Mouse (Mus musculus): ENCODE data around the gene Zfp541. TPM values are rescaled to one million over a fixed set of nuclear protein-coding genes. Genes with fewer than 3 reads are reported as not detected.

The Zfp541 gene
- total RNA-seq, 2 experiments from 2014 or later, result 0.22 to 0.23 TPM

DNA sequence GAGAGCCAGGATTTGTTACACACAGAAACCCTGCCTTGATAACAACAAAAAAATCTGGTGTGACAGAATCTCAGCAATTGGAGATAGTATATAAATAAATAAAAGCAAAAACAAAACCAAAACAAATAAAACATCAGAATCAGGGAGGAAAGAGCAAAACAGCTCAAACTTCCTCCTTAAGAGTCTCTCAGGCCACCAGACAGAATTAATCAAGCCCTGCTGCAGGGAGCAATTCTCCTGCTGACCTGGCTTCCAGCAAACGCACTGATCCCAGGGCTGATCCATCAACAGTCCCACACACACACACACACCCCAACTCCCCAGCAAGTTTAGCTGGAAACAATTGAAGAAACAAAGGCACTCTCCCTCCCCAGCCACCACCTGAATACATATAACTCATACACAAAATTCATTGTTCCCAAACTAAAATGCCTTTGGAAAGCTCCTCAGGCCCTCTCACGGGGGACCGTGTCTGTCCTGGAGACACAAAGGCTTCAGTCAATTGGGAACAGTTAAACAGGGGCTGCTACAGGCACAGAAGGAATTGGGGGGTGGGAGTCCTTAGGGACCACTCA lies 17.7 kb upstream of the Zfp541 start:
- DNase-seq (ENCODE audit: low spot score in 2 of 2), result no peak

DNA sequence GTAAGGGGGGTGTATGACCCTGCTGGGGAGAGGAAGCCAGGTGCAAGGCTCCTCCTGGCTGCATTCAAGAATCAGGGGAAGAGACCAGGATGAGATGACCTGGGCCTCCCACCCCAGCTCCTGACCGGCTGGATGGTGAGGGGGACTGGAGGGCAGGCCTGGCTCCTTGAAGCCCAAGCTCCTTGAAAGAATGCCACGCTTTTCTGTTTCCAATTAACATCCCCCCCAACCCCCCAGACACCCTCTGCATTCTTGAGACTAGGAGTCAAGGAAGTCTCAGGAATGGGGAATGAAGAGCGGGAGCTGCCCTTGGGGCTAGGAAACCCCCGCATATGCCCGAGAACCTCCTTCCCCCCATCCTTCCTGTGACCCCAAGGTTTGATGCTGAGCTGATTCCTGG lies 17.1 kb upstream of the Zfp541 start:
- DNase-seq (ENCODE audit: low spot score in 2 of 2), result no peak

- DNase-seq (ENCODE audit: low spot score in 2 of 2), result no peak
These were observed 16.1 kb upstream of the Zfp541 start for GRCm38 (mm10) chr7:16045538-16045937.

- DNase-seq (ENCODE audit: low spot score in 2 of 2), result peak in 1 of 2 experiments; percentile 26
These were observed 15.5 kb upstream of the Zfp541 start for GRCm38 (mm10) chr7:16046101-16046480.

DNA sequence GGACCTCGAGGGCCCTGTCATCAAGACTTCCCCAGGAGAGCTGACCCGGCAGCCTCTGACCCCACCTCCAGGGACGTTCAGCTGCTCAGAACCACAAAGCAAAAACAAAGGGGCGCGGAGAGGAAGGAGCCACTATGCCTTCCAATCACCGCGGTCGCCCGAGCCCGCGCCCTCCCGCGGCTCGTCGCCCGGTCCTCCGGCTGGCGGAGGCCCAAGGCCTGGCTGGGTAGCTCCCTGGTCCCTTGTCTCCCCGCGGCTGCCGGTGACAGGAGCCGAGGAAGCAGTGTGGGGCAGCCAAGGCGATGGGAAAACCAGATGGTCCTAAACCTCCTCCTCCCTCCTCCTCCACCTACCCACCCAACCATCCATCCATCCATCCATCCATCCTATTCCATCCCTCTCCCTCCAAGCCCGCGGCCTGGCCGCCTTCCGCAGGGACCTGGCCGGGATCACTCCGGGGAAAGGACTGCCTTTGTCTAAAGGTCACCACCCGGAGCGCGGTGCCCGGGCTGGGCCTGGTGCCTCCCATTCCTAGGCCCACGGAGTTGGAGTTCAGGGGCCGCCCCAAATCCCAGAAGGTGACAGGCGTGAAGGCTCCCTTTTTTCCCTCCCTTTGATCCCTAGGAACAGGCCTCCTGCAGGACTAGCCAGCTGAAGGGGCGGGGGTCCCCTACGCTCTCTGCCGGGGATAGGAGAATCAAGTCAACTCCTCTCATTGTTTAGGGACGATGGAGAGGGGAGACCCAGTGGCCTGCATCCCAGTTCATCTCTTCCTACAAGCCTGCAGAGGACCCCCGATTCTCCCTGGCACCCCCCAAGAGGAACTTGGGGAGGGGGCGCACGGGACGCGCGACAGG lies 14.9 kb upstream of the Zfp541 start:
- peak; percentile 26 to 50 for DNase-seq (ENCODE audit: low spot score in 2 of 2)

- DNase-seq (ENCODE audit: low spot score in 2 of 2), result peak; percentile 75 to 80
These were observed 14.1 kb upstream of the Zfp541 start, which contains the start of gene Bicra for GRCm38 (mm10) chr7:16047338-16048146. Gene Bicra (minus strand): TSS chr7:16047921.

- peak; percentile 90 to 91 for DNase-seq (ENCODE audit: low spot score in 2 of 2)
These were observed 13.4 kb upstream of the Zfp541 start for GRCm38 (mm10) chr7:16048164-16048564.

- no peak for DNase-seq (ENCODE audit: low spot score in 2 of 2)
These were observed 12.7 kb upstream of the Zfp541 start for GRCm38 (mm10) chr7:16048675-16049575.

GRCm38 (mm10) chr7:16049576-16049915 lies 12.1 kb upstream of the Zfp541 start:
- no peak for DNase-seq (ENCODE audit: low spot score in 2 of 2)

- DNase-seq (ENCODE audit: low spot score in 2 of 2), result no peak
These were observed 11.0 kb upstream of the Zfp541 start for GRCm38 (mm10) chr7:16050600-16050999.

DNA sequence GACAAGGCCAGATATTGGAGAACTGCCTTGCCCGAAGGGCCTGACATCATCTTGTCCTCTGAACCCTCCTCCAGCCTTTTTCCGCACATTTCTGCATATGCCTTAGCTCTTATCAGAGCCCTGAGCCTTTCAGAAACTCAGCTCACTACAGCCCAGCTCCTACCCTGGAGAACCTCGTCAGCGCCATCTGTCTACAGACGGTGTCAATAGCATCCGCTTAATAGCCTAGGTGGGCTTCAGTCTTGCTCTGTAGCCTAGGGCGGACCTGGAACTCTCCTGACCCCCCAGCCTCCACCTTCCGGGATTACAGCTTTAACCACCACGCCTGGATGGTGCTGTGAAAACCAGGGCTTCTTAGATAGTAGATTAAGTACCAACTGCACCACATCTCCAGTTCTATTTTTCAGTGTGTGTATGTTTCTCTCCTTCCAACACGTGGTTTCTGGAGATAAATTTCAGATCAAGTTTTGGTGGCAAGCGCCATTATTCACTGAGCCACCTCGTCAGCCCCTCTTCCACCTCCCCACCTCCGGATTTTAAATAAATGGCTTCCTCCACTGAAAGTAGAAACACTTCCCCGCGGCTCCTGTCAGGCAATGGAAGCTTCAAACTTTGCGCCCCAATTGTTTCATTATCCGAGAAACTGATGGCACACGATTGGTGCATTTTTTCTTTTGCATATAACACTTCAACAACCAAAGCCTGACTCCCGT lies 9.6 kb upstream of the Zfp541 start:
- DNase-seq (ENCODE audit: low spot score in 2 of 2), result peak; percentile 38 to 69

DNA sequence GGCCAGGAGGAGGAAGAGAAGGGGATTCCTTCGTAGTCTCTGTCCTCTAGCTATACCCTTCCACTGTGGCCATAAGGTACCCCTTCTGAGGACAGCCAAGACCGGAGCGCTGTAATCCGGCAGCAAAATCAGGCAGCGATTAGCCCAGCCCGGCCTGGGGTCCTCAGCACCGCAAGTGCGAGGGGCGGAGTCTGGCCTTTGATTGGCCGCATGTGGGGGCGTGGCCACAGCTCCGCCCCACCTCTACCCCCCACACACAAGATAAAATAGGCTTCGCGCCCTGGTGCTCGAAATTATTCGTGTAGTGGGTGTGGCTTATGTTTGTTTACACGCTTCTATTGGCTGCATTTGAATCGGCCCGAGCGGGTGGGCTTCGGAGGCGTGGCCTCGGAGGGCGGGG lies 8.9 kb upstream of the Zfp541 start:
- peak; percentile 86 to 88 for DNase-seq (ENCODE audit: low spot score in 2 of 2)

GRCm38 (mm10) chr7:16053105-16053504 lies 8.5 kb upstream of the Zfp541 start:
- DNase-seq (ENCODE audit: low spot score in 2 of 2), result no peak

DNA sequence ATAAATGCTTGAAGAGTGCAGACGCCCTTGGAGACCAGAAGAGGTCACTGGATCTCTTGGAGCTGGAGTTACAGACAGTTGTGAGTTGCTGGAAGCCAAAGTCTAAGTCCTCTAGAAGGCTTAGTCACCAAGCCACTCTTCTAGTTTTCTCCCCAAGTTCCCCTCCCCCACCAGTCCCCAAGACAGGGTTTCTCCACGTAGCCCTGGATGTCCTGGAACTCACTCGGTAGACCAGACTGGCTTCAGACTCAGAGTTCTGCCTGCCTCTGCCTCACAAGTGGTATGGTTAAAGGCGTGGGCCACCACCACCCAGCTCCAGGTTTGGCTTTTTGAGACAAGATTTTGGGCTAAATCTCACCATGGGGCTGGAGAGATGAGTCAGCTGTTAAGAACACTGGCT lies 6.6 kb upstream of the Zfp541 start:
- DNase-seq (ENCODE audit: low spot score in 2 of 2), result no peak

DNA sequence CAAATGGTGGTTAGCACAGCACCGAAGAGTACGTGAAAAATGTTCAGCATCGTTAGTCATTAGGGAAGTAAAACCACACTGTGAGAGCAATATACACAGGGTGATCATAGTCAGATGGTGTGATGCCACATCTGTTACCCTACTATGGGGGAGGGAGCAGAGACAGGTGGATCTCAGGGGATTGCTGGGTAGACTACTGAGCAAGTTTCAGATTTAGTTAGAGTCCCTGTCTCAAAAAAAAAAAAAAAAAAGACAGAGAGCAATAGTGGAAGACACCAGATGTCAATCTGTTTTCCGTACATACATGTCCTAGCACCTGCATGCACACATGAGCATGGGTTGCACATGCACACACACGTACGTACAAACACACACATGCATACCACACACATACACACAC lies 5.9 kb upstream of the Zfp541 start:
- DNase-seq (ENCODE audit: low spot score in 2 of 2), result no peak

DNA sequence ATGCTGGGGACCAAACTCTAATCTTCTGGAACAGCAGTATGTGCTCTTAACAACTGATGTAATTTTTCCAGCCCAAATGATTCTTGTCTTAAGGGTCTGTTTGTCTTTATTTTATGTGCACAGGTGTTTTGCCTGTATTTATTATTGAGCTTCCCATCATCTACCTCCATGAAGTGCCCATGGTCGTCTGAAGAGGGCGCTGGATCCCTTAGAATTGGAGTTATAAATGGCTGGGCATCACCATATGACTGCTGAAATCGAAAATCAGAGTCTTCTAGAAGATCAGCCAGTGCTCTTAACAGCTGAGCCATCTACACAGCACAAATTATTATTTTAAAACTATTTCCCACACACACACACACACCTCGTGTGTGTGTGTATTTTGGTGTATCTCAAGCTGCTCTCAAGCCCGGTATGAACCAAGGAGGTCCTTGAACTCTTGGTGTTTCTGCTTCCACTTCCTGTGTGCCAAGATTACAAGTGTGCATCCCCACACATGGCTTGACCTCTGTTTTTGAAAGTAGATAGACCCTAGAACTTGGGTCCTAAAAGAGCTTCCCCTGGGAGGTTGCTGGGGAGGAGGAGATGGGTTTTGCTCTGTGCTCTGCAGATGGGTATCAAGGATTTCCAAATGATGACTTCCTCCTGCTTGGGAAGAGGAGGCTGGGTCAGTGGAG lies 5.0 kb upstream of the Zfp541 start:
- no peak for DNase-seq (ENCODE audit: low spot score in 2 of 2)

- no peak for DNase-seq (ENCODE audit: low spot score in 2 of 2)
These were observed 4.5 kb upstream of the Zfp541 start for GRCm38 (mm10) chr7:16057136-16057534.

- no peak for DNase-seq (ENCODE audit: low spot score in 2 of 2)
These were observed 446 bp downstream of the Zfp541 start for GRCm38 (mm10) chr7:16062099-16062420.

GRCm38 (mm10) chr7:16063490-16063889 lies 1.9 kb downstream of the Zfp541 start:
- no peak for DNase-seq (ENCODE audit: low spot score in 2 of 2)

DNA sequence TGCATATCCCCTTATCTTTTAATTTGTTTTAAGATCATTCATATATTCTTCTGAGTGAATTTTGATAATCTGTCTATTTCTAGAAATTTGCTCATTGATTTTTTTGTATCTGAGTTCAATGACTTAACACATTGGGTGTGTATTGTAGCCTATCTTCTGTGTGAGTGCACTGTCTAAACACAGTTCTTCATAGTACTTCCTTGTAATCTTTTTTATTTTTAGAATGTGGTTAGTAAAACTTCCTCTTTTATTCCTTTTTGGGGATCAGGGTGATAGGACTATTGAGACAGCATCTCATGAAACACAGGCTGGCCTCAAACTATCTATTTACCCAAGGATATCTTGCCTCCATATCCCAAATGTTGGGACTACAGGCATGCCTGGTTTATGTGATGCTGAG lies 9.2 kb downstream of the Zfp541 start:
- no peak for DNase-seq (ENCODE audit: low spot score in 2 of 2)

Data from adrenal gland, postnatal 4 days (tissue).